ENCODE assay signal across 8 mouse cellular contexts in the genomic region with DNA sequence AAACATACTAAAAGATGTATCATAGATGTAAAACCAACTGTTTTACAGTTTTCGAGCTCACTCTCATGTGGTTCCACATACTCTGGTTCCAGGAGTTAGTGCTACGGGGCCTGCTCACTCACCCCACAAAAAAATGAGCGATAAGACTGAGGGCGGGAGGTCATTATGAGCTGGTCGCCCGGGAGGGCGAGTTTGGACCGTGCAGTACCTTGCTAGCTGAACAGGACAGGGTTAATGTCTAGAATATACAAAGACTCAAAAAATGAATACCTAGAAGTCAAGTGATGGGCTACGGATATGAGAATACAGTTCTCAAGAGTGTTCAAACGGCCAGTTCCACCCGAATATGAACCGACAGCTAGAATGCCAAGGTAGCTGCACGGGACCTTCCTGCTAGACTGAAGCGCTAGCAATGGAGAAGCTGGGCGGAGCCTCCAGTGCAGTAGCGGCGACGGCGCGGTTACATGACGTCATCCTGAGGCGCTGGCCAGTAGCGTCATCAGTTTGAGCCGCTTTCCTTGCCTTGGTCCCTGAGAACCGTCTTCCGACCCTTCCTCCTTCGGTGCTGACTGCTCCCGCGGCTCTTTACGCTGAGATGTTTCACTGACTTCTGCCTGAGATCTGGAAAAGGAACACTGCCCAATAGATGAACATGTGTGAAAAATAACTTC. TPM values are rescaled to one million over a fixed set of nuclear protein-coding genes. Genes with fewer than 3 reads are reported as not detected.
A peak's percentile ranks its signal among the peaks of the same experiment; 100 is the strongest.
DNase-seq lines count a peak whose midpoint lies in the region; ATAC-seq lines count a peak whose summit lies in the region.

No protein-coding gene starts in this region.

- peak overlapping the region; percentile 69 for H3K9ac ChIP-seq in kidney, embryonic 15.5 days

- peak overlapping the region; percentile 87 for H3K27ac ChIP-seq in heart, embryonic 10.5 days
- peak overlapping the region; percentile 64 for H3K27ac ChIP-seq in kidney, embryonic 15.5 days

- peaks cover 7% of the 10 kb centered on the region for H3K4me1 ChIP-seq in heart, embryonic 10.5 days
- H3K4me1 ChIP-seq in kidney, embryonic 15.5 days, result peaks cover 11% of the 10 kb centered on the region

- no peaks in the 10 kb centered on the region for H3K36me3 ChIP-seq in heart, embryonic 10.5 days
- no peaks in the 10 kb centered on the region for H3K36me3 ChIP-seq in kidney, embryonic 15.5 days

- WGBS in heart, embryonic 10.5 days, result 2% methylated on average over 30 of the region's 30 CpGs
- WGBS in kidney, embryonic 15.5 days, result 2% methylated on average over 30 of the region's 30 CpGs

- DNase-seq in B cell, adult 2 months, result peak; percentile 96
- peak; percentile 99 for DNase-seq in brain, adult 2 months (ENCODE audit: low read depth, low spot score)
- DNase-seq in heart, embryonic 10.5 days (ENCODE audit: low spot score), result peak; percentile 97
- DNase-seq in liver, result peak; percentile 94
- peak; percentile 90 to 96 for DNase-seq in spleen, postnatal 4 days (ENCODE audit: low spot score in 2 of 2)

- peaks cover 14% of the 10 kb centered on the region for H3K27me3 ChIP-seq in heart, embryonic 10.5 days (ENCODE audit: insufficient read depth, poor library complexity, severe bottlenecking)
- H3K27me3 ChIP-seq in kidney, embryonic 15.5 days, result peaks cover 31% of the 10 kb centered on the region

- H3K4me3 ChIP-seq in heart, embryonic 10.5 days, result peak overlapping the region; percentile 76
- H3K4me3 ChIP-seq in kidney, embryonic 15.5 days (replicated peaks), result peak overlapping the region; percentile 71

- ATAC-seq in erythroblast, adult 5-6 weeks (replicated peaks; ENCODE audit: low FRiP score, poor library complexity, severe bottlenecking), result peak; percentile 94
- peak; percentile 95 for ATAC-seq in kidney, embryonic 15.5 days (replicated peaks; ENCODE audit: low FRiP score)
- peak; percentile 96 for ATAC-seq in monocyte, adult 5-6 weeks (replicated peaks; ENCODE audit: insufficient number of reproducible peaks, low FRiP score, low TSS enrichment, poor library complexity, severe bottlenecking)

- no peaks in the 10 kb centered on the region for H3K9me3 ChIP-seq in heart, embryonic 10.5 days
- H3K9me3 ChIP-seq in kidney, embryonic 15.5 days (replicated peaks), result no peaks in the 10 kb centered on the region

- peak overlapping the region; percentile 93 for H3K4me2 ChIP-seq in kidney, embryonic 15.5 days

RNA-seq across cellular contexts. Expression of gene Wnt7a, which starts 29.4 kb away (rescaled TPM):
- not detected in 2 replicates for total RNA-seq in erythroblast, adult 5-6 weeks (2015; ENCODE audit: low replicate concordance)
- not detected in 2 replicates for total RNA-seq in erythroblast, adult 5-6 weeks (2017; ENCODE audit: low replicate concordance)
- polyA plus RNA-seq in heart, embryonic 10.5 days (2016; fragmentation: Nextera tagmentation; extraction: Ambion mirVana), result 0.39 and 0.70 TPM in 2 replicates
- 0.05 and 0.19 TPM in 2 replicates for polyA plus RNA-seq in kidney, embryonic 15.5 days (2015; fragmentation: Nextera tagmentation; extraction: Ambion mirVana)
- not detected in 3 replicates for total RNA-seq in monocyte, adult 5-6 weeks (2017)

RNA-seq across cellular contexts. Expression of gene Chchd4, which starts 32.7 kb away (rescaled TPM):
- 2.5 and 6.5 TPM in 2 replicates for total RNA-seq in erythroblast, adult 5-6 weeks (2015; ENCODE audit: low replicate concordance)
- 1.9 and 2.2 TPM in 2 replicates for total RNA-seq in erythroblast, adult 5-6 weeks (2017; ENCODE audit: low replicate concordance)
- polyA plus RNA-seq in heart, embryonic 10.5 days (2016; fragmentation: Nextera tagmentation; extraction: Ambion mirVana), result 40.7 and 42.5 TPM in 2 replicates
- polyA plus RNA-seq in kidney, embryonic 15.5 days (2015; fragmentation: Nextera tagmentation; extraction: Ambion mirVana), result 30.2 and 30.7 TPM in 2 replicates
- total RNA-seq in monocyte, adult 5-6 weeks (2017), result 3.8 to 6.3 TPM (median 6.2 TPM) in 3 replicates

RNA-seq across cellular contexts. Expression of gene Tmem43, which starts 32.9 kb away (rescaled TPM):
- total RNA-seq in erythroblast, adult 5-6 weeks (2015; ENCODE audit: low replicate concordance), result 10.2 and 13.8 TPM in 2 replicates
- 11.8 and 16.7 TPM in 2 replicates for total RNA-seq in erythroblast, adult 5-6 weeks (2017; ENCODE audit: low replicate concordance)
- 36.7 and 41.6 TPM in 2 replicates for polyA plus RNA-seq in heart, embryonic 10.5 days (2016; fragmentation: Nextera tagmentation; extraction: Ambion mirVana)
- 44.7 and 46.5 TPM in 2 replicates for polyA plus RNA-seq in kidney, embryonic 15.5 days (2015; fragmentation: Nextera tagmentation; extraction: Ambion mirVana)
- 54.7 to 56.1 TPM (median 55.3 TPM) in 3 replicates for total RNA-seq in monocyte, adult 5-6 weeks (2017)

Comparison
In these comparisons a context has a peak if more than half of its experiments do, and no peak if none do; other contexts are left out.
1. Peak in every context shown above with its lines: DNase-seq, ATAC-seq, H3K4me3 ChIP-seq and H3K27ac ChIP-seq.